Mouse (Mus musculus) megakaryocyte, embryonic 14.5 days (primary cell): ENCODE measurements around the gene Sik3. TPM values are rescaled to one million over a fixed set of nuclear protein-coding genes. Genes with fewer than 3 reads are reported as not detected.

Experiments used
- H3K27me3 ChIP-seq: replicated peaks from 2 replicates; pipeline ENCODE3; 2012; ENCODE audit warnings: inconsistent platforms
- H3K36me3 ChIP-seq: replicated peaks from 2 replicates; pipeline ENCODE3; 2012; ENCODE audit warnings: low read length, inconsistent platforms, mixed read lengths
- H3K4me1 ChIP-seq: 2 replicates; pipeline ENCODE4 v1.6.1; 2012; ENCODE audit warnings: inconsistent platforms
- H3K4me3 ChIP-seq: replicated peaks from 2 replicates; pipeline ENCODE3; 2012; ENCODE audit warnings: moderate library complexity, mild to moderate bottlenecking, inconsistent platforms
- H3K9me3 ChIP-seq: 2 replicates; pipeline ENCODE4 v1.6.1; 2012; ENCODE audit warnings: inconsistent platforms
- FLI1 ChIP-seq: IDR thresholded peaks from 2 replicates; pipeline ENCODE4 v1.6.1; 2012; ENCODE audit warnings: low read length, inconsistent platforms, mixed read lengths
- GATA1 ChIP-seq: IDR thresholded peaks from 3 replicates; pipeline ENCODE4 v1.6.1; 2012; ENCODE audit warnings: mixed read lengths, low read length, inconsistent platforms, borderline replicate concordance
- polyA plus RNA-seq: library from polyadenylated mRNA; stranded (reverse); fragments of >175 nt; gene quantifications from 2 replicates; pipeline ENCODE4 v1.2.3, GENCODE M21; 2012; ENCODE audit warnings: low replicate concordance; ENCODE audit not compliant: insufficient read depth

The Sik3 gene
- polyA plus RNA-seq, 1 experiment, result 17.3 TPM

DNA sequence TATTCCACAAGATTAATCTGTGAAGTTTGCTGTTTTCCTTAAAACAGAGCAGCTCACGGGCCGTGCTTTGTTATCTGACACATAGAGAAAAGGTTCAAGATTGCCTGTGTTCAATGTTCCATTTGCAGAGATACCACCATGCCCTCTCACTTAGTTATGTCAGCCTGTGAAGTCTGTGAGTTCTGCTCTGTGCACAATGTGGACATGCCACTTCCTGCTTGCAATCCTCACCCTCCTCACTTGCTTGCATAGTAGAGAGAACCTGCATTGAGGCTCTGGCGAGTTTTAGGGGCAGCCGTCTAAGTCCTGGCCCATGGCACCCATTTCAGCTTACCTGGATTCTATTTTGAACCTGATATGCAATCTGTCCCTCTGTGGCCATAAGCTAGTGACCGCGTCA is 80.0 kb downstream of the Sik3 start:
- H3K9me3 ChIP-seq, result no peaks in the 10 kb centered on the region
- H3K4me3 ChIP-seq, result no peak overlapping the region
- peaks cover 42% of the 10 kb centered on the region for H3K36me3 ChIP-seq
- peaks cover 76% of the 10 kb centered on the region for H3K4me1 ChIP-seq
- no peaks in the 10 kb centered on the region for H3K27me3 ChIP-seq
- TF ChIP-seq GATA1, result no peak
- no peak for TF ChIP-seq FLI1

DNA sequence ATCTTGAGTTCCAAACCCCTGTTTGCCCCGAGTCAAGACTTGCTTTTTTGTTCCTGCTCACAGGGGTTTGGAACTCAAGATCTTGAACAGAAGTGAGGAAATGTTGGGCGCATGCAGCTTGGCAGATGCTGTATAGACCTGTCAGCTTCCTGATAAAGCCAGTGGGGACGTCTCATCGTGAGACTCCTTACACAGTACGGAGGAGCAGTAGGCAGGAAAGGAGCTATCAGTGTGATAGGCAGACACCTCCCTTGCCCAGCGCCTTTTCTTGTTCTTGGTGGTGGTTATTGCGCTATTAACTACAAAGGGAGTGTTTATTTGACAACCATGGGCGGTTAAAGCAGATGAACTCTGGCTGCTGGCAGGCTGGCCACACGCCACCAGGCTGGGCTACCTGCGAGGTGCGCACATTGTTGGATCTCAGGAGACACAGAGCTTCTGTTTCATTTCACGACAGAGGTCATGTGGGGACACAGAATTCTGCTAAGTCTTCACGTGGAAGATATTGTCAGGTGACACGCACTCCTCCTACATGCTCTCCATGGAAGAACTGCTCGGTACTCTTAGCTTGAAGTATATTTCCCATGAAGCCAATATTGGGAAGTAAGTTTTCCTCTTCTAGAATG is 85.9 kb downstream of the Sik3 start:
- TF ChIP-seq GATA1, result no peak
- TF ChIP-seq FLI1, result no peak
- Histone ChIP-seq H3K27me3 (no peaks in the 10 kb centered on the region), H3K36me3 (peaks cover 41% of the 10 kb centered on the region), H3K4me1 (peaks cover 83% of the 10 kb centered on the region), H3K9me3 (no peaks in the 10 kb centered on the region), H3K4me3 (peak overlapping the region; percentile 74)

DNA sequence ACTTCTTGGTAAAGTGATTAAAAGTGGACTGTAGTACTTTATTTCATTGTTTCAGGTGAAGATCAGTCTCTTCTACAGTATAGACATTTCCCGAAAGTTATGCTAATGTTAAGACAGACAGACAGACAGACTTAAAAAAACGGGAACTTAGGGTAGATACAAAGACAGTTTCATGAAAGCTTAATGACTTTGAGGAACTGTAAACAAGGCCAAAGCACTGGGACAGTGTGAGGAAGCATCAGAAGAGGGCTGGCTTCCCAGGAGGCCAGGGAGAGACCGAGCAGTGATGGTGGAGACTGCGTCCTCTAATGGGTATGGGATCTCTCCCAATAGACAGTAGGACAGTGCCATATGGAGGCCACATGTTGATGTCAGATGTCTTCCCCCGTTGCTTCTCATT is 86.5 kb downstream of the Sik3 start:
- Histone ChIP-seq H3K27me3 (no peaks in the 10 kb centered on the region), H3K4me3 (peak overlapping the region; percentile 62), H3K4me1 (peaks cover 80% of the 10 kb centered on the region), H3K9me3 (no peaks in the 10 kb centered on the region), H3K36me3 (peaks cover 41% of the 10 kb centered on the region)
- TF ChIP-seq GATA1, result no peak
- no peak for TF ChIP-seq FLI1

DNA sequence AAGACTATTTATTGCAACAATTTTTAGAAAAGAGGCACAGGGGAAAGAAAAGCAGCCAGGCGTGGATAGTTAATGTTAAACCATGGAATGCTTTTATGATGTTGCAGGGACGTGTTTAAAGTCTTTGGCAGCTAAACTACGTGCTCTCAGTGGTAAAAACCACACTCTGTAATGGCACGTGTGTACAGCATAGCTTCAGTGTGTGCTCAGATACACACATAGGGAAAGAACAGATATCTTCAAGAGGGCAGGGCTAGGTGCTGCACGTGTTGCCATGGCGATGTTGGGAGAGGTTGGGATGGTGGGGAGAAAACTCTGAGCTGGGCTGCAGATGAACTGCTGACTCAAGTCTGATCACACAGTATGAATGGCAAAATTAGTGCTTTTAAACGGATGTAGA is 90.5 kb downstream of the Sik3 start:
- Histone ChIP-seq H3K4me3 (no peak overlapping the region), H3K36me3 (peaks cover 39% of the 10 kb centered on the region), H3K9me3 (no peaks in the 10 kb centered on the region), H3K4me1 (peaks cover 78% of the 10 kb centered on the region), H3K27me3 (no peaks in the 10 kb centered on the region)
- TF ChIP-seq FLI1 (no peak), GATA1 (no peak)

DNA sequence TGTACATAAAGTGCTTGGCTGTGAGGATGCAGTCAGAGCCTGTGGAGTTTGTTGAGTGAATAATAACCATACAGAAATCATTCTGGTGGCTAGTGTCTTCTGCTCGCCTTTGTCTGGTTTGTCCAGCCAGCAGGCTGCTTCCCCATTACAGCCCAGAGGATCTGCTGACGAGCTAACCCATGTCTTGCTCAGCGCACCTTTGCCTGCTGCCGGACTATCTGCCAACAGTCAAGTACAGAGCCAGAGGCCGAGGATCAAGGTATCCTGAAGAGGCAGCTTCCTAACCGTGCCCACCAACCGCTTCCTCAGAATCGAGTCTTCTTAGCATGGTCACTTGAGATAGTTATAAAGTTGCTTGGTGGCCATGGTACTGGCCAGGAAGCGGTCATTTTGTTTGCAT is 93.5 kb downstream of the Sik3 start:
- H3K9me3 ChIP-seq, result no peaks in the 10 kb centered on the region
- H3K27me3 ChIP-seq, result no peaks in the 10 kb centered on the region
- TF ChIP-seq FLI1 (no peak), GATA1 (no peak)
- no peak overlapping the region for H3K4me3 ChIP-seq
- H3K36me3 ChIP-seq, result peaks cover 25% of the 10 kb centered on the region
- H3K4me1 ChIP-seq, result peaks cover 78% of the 10 kb centered on the region

DNA sequence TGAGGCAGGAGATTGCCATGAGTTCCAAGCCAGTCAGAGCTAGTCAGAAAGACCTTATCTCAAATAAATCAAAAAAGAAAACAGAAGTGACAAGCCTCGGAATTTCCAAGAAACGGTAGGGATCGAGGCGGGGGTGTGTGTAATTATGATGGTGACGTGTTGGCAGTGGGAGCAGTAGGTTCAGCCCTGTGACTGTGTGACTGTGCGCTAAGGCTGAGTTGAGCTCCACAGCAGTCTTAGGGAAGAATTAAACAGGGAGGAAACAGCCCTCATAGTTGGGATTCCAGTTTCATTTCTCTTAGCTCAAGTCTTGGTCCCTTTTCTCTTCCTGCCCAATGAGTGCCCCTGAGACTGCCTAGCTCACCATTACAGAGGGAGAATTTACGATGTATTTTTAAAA is 98.0 kb downstream of the Sik3 start:
- TF ChIP-seq GATA1 (no peak), FLI1 (no peak)
- peak overlapping the region; percentile 87 for H3K4me3 ChIP-seq

DNA sequence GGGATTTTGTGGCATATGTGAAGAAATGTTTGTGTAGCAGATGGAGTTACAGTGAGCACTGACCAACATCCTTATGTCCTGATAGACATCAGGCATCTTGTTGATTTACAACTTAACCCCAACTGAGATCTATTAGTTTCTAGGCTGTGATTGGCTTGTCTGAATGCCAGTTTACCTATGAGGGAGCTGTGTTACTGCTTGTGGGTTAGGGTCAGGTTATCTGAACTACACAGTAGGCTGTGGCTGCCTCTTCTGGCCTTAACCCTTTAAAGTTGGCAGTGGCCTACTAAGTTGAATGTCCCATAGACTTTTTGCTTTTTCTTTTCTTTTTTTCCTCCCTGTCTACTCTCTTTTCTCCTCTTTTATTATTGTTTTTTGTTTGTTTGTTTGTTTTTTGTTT is 98.7 kb downstream of the Sik3 start:
- H3K9me3 ChIP-seq, result no peaks in the 10 kb centered on the region
- H3K4me3 ChIP-seq, result peak overlapping the region; percentile 87
- peaks cover 27% of the 10 kb centered on the region for H3K36me3 ChIP-seq
- no peak for TF ChIP-seq GATA1
- peaks cover 91% of the 10 kb centered on the region for H3K4me1 ChIP-seq
- no peaks in the 10 kb centered on the region for H3K27me3 ChIP-seq

More for the DNA sequence above, 98.0 kb downstream of the Sik3 start:
- Histone ChIP-seq H3K36me3 (peaks cover 28% of the 10 kb centered on the region), H3K4me1 (peaks cover 91% of the 10 kb centered on the region), H3K9me3 (no peaks in the 10 kb centered on the region), H3K27me3 (no peaks in the 10 kb centered on the region)

DNA sequence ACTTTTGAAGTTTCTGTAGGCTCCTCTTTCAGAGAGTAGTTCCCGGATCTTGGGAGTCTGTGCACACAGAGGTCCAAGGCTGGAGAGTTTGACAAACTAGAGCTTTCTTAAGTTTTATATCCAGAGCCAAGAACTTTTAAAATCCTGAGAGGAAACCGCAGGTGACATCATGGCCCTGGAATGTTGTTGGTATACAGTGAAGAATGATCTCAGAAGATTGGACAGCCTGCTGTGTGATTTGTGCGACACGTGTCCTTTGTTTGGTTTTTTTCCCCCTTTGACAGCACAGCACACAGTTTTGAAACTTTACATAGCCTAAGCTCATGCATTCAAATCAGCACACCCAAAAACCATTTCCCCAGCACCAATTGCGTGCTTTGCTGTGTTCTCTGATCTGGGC is 99.6 kb downstream of the Sik3 start:
- H3K9me3 ChIP-seq, result no peaks in the 10 kb centered on the region
- no peaks in the 10 kb centered on the region for H3K27me3 ChIP-seq
- H3K4me3 ChIP-seq, result no peak overlapping the region
- no peak for TF ChIP-seq FLI1
- no peak for TF ChIP-seq GATA1
- H3K4me1 ChIP-seq, result peaks cover 94% of the 10 kb centered on the region
- peaks cover 30% of the 10 kb centered on the region for H3K36me3 ChIP-seq

DNA sequence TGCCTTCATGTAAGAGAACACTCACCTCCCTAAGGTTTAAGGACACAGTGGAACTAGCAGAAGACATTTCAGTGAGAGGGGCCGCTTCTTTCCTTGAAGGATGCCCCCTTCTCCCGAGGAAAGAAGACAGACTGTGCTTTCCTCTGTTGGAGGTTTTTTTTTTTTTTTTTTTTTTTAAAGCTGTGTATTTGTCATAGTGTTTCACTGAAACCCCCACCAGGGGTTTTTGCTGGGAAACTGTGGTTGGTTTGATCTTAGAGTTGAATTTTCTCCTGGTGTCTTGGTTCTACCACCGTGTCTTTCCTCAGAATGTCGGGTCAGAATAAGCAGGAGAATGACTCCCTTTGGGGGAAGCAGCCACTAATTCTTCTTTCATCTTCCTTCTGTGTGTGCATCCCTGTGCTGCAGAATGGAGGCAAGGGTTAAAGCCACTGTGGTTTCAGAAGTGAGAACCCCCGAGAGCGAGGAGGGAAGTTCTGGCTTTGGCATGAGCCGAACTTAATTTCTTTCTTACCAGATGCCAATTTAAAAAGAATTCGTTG is 106.3 kb downstream of the Sik3 start:
- Histone ChIP-seq H3K27me3 (no peaks in the 10 kb centered on the region), H3K36me3 (peaks cover 53% of the 10 kb centered on the region), H3K4me1 (peaks cover 93% of the 10 kb centered on the region), H3K9me3 (peaks cover 3% of the 10 kb centered on the region; the same call in 1 of the 2 replicates), H3K4me3 (no peak overlapping the region)
- no peak for TF ChIP-seq GATA1
- TF ChIP-seq FLI1, result no peak

DNA sequence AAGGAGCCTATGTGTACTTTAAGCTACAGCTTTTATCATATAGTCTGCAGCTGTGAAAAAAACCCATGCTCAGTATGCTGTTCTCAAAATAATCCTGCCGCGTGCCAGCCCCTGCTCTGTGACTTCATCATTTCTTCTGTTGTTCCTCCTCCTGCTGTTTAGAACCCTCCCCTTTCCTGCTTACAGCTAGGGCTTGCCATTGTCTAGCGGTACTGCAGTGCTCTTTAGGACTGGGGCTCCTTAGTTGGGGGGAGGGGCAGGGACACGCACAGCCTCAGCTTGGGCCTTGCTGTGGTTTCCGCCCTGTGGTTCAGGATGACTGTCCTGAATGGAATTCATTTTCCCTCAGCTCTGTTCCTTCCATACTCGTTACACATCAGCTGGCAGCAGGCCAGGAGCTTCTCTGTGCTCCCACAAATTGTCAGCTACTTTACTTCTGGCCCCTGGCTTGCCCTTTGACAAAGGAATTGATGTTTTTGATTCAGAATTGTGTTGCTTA is 107.4 kb downstream of the Sik3 start:
- TF ChIP-seq GATA1 (no peak), FLI1 (peak; percentile 39; the same call in 1 of the 2 replicates)
- peak overlapping the region; percentile 73 for H3K4me3 ChIP-seq
- H3K36me3 ChIP-seq, result peaks cover 64% of the 10 kb centered on the region

More for the DNA sequence above, 107.4 kb downstream of the Sik3 start:
- no peaks in the 10 kb centered on the region for H3K27me3 ChIP-seq
- H3K9me3 ChIP-seq, result peaks cover 3% of the 10 kb centered on the region; the same call in 1 of the 2 replicates
- peaks cover 90% of the 10 kb centered on the region for H3K4me1 ChIP-seq
